Mouse (Mus musculus) T-cell, adult 2 months (primary cell): ENCODE data around the gene Syne3.

ENCODE experiments used
- DNase-seq: peaks from one replicate; pipeline ENCODE4 v3.0.0; 2022; ENCODE audit warnings: low spot score

The Syne3 gene

GRCm38 (mm10) chr12:104924546-104924945 is 85.1 kb downstream of the Syne3 start:
- DNase-seq, result no peak

- DNase-seq, result no peak
Observed at GRCm38 (mm10) chr12:104923948-104924388, 85.6 kb downstream of the Syne3 start.

GRCm38 (mm10) chr12:104922647-104923046 is 87.0 kb downstream of the Syne3 start:
- DNase-seq, result no peak

GRCm38 (mm10) chr12:104921071-104921470 is 88.5 kb downstream of the Syne3 start:
- DNase-seq, result no peak

- no peak for DNase-seq
Observed at GRCm38 (mm10) chr12:104919247-104919646, 90.4 kb downstream of the Syne3 start.

GRCm38 (mm10) chr12:104917927-104918326 is 91.7 kb downstream of the Syne3 start:
- DNase-seq, result no peak

GRCm38 (mm10) chr12:104917297-104917696 is 92.3 kb downstream of the Syne3 start:
- no peak for DNase-seq

GRCm38 (mm10) chr12:104916776-104917175 is 92.8 kb downstream of the Syne3 start:
- no peak for DNase-seq

GRCm38 (mm10) chr12:104915681-104916080 is 93.9 kb downstream of the Syne3 start:
- DNase-seq, result no peak

- DNase-seq, result no peak
Observed at GRCm38 (mm10) chr12:104912990-104913389, 96.6 kb downstream of the Syne3 start.

- DNase-seq, result no peak
Observed at GRCm38 (mm10) chr12:104912281-104912933, 97.2 kb downstream of the Syne3 start.

GRCm38 (mm10) chr12:104909750-104910149 is 99.9 kb downstream of the Syne3 start:
- DNase-seq, result no peak

GRCm38 (mm10) chr12:104908986-104909385 is 100.6 kb downstream of the Syne3 start:
- no peak for DNase-seq

GRCm38 (mm10) chr12:104908024-104908781 is 101.4 kb downstream of the Syne3 start:
- no peak for DNase-seq

GRCm38 (mm10) chr12:104907133-104907532 is 102.5 kb downstream of the Syne3 start:
- no peak for DNase-seq

- DNase-seq, result no peak
Observed at GRCm38 (mm10) chr12:104904138-104904537, 105.5 kb downstream of the Syne3 start.

GRCm38 (mm10) chr12:104902392-104903053 is 107.1 kb downstream of the Syne3 start:
- DNase-seq, result no peak

- no peak for DNase-seq
Observed at GRCm38 (mm10) chr12:104901320-104901719, 108.3 kb downstream of the Syne3 start.

- DNase-seq, result no peak
Observed at GRCm38 (mm10) chr12:104899835-104900234, 109.8 kb downstream of the Syne3 start.

GRCm38 (mm10) chr12:104899161-104899560 is 110.4 kb downstream of the Syne3 start:
- no peak for DNase-seq

GRCm38 (mm10) chr12:104898718-104899117 is 110.9 kb downstream of the Syne3 start:
- no peak for DNase-seq

- DNase-seq, result no peak
Observed at GRCm38 (mm10) chr12:104897051-104897618, 112.5 kb downstream of the Syne3 start.

GRCm38 (mm10) chr12:104896640-104897039 is 113.0 kb downstream of the Syne3 start:
- DNase-seq, result no peak
